Mouse (Mus musculus): ENCODE measurements around the gene Kctd15.

- TF ChIP-seq CTCF (IDR thresholded peaks at IDR 0.05) (no peak), POLR2A (IDR thresholded peaks at IDR 0.05; ENCODE audit: insufficient read depth, low read depth, low read length) (no peak)
Measured at GRCm38 (mm10) chr7:34696086-34696485, 39.6 kb upstream of the Kctd15 start.
